Mouse (Mus musculus) ES-E14 (cell line): ENCODE results near the gene Letm1.

Experiments
- CHD2 ChIP-seq: IDR thresholded peaks from 2 replicates; pipeline ENCODE4 v1.6.1; 2014; ENCODE audit warnings: mild to moderate bottlenecking, low read depth, low read length, inconsistent platforms
- HCFC1 ChIP-seq: IDR thresholded peaks from 2 replicates; pipeline ENCODE4 v1.6.1; 2012; ENCODE audit warnings: low read length, inconsistent platforms, borderline replicate concordance; ENCODE audit not compliant: insufficient read depth
- MAFK ChIP-seq: IDR thresholded peaks from 2 replicates; pipeline ENCODE4 v1.6.1; 2014; ENCODE audit warnings: mild to moderate bottlenecking, low read depth, low read length, inconsistent platforms; ENCODE audit not compliant: insufficient read depth
- ZC3H11A ChIP-seq: IDR thresholded peaks from 2 replicates; pipeline ENCODE4 v1.6.1; 2012; ENCODE audit warnings: low read depth, mild to moderate bottlenecking, inconsistent platforms, low read length, borderline replicate concordance
- ZNF384 ChIP-seq: IDR thresholded peaks from 2 replicates; pipeline ENCODE4 v1.6.1; 2012; ENCODE audit warnings: low read depth, low read length, inconsistent platforms

DNA sequence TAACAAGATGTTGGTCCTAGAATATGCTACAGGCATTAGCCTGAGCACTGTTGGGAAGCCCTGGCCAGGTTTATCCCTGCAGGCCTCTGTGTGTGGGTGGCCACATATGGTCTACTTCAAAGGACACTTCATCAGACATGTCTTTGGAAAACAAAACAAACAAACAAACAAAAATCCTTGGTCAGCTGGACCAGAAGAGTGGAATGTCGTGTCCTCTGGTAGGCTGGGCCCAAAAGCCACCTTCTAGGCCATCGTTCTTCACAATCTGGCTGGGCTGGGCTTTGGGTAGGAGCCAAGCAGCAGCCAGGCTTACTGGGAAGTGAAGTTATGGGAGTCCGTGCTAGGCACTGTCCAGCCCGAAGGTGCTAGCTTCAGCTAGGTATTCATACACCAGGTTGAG, 75.5 kb downstream of the Letm1 start:
- no peak for TF ChIP-seq ZNF384
- TF ChIP-seq CHD2 = no peak
- TF ChIP-seq MAFK = no peak
- no peak for TF ChIP-seq HCFC1
- TF ChIP-seq ZC3H11A = no peak
